Mouse (Mus musculus) ES-E14 (cell line): ENCODE results near the gene Nnmt.

Source experiments
- CHD2 ChIP-seq: IDR thresholded peaks from 2 replicates; pipeline ENCODE4 v1.6.1; 2014; ENCODE audit warnings: mild to moderate bottlenecking, low read depth, low read length, inconsistent platforms
- HCFC1 ChIP-seq: IDR thresholded peaks from 2 replicates; pipeline ENCODE4 v1.6.1; 2012; ENCODE audit warnings: low read length, inconsistent platforms, borderline replicate concordance; ENCODE audit not compliant: insufficient read depth
- MAFK ChIP-seq: IDR thresholded peaks from 2 replicates; pipeline ENCODE4 v1.6.1; 2014; ENCODE audit warnings: mild to moderate bottlenecking, low read depth, low read length, inconsistent platforms; ENCODE audit not compliant: insufficient read depth
- ZNF384 ChIP-seq: IDR thresholded peaks from 2 replicates; pipeline ENCODE4 v1.6.1; 2012; ENCODE audit warnings: low read depth, low read length, inconsistent platforms

DNA sequence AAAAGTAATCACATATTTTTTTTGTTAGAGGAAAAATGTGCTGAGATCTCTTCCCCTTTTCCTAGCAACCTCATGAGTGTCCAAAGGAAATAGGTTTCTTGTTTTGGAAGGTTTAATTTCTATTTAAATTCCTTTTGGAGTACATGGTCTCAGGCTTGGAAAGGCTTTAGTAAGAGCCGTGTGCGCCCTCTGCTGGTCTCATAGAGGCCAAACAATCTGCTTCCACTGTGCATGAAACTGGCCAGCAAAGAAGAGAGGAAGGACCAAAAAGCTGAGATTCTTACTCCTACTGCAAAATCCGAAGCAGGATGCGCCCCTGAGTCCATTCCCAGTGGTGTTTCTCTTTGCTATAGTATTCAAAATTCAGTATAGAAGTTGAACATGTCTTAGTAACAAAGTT, 18.6 kb downstream of the Nnmt start:
- TF ChIP-seq MAFK = no peak
- TF ChIP-seq HCFC1 = no peak
- no peak for TF ChIP-seq CHD2
- TF ChIP-seq ZNF384 = no peak
